Mouse (Mus musculus) right cerebral cortex, postnatal 36 days (tissue): ENCODE measurements around the gene Alg12.
"Not testable (repeated sequence)": the region's sequence is repeated elsewhere in the genome, so short reads cannot be mapped to it uniquely, and the experiment has no call there.

Source experiments
- DNase-seq, 2 experiments: peaks; one replicate each; pipeline ENCODE4 v3.0.0; 2022; ENCODE audit warnings: low spot score in 2 of 2, mixed read lengths in 1 of 2

Alg12 gene

GRCm38 (mm10) chr15:88831482-88831881, 12.4 kb upstream of the Alg12 start:
- DNase-seq, result no peak

DNA sequence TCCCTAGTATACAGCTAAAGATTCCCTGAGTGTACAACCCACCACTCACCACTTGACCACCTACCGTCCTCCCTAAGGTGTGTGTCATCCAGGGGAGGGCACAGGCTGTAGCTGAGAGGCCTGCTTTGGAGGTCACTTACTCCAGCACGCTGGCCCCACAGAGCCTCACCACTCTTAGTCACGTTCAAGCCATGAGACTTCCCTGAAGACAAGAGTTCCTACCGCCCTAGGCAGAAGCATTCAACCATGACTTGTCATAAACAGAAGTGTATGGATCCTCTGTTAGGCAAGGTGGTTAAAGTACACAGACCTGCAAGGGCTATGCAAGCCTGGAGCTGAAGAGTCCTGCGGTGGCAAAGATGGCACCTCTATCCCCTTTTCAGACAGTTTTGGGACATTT, 11.6 kb upstream of the Alg12 start:
- DNase-seq, result no peak

DNA sequence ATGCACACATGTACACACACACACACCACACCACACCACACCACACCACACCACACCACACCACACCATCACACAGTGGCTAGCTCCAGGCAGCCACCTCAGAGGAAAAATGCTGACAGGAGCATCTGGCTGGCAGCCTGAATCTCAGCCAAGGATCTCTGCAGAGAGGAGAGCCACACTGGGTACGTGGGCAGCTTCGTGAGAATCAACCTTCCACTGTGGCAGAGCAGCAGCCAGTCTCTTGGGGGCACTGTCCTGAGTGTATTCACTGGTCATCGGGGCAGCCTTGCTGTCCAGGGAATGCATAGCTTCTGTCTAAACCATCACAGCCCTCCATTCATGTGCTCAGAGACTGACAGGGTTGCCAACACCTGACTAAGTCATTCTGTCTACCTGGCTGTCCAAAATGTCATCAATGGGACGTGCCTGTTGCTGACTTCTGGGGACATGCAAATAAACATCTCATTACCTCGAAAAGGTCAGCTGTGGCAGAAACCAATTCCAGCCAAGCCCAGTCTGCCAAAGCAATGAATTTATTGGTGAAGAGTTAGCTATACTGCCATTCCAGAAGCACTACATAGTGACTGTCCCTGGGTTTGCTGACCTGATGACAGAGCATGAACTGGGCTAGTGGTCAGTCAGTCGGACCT, 10.8 kb upstream of the Alg12 start:
- DNase-seq, result peak in 1 of 2 experiments; percentile 44

- DNase-seq, result peak; percentile 69 to 82
Observed at GRCm38 (mm10) chr15:88828800-88829705, 9.9 kb upstream of the Alg12 start.

GRCm38 (mm10) chr15:88827991-88828799, 9.1 kb upstream of the Alg12 start:
- DNase-seq, result peak in 1 of 2 experiments; percentile 12

DNA sequence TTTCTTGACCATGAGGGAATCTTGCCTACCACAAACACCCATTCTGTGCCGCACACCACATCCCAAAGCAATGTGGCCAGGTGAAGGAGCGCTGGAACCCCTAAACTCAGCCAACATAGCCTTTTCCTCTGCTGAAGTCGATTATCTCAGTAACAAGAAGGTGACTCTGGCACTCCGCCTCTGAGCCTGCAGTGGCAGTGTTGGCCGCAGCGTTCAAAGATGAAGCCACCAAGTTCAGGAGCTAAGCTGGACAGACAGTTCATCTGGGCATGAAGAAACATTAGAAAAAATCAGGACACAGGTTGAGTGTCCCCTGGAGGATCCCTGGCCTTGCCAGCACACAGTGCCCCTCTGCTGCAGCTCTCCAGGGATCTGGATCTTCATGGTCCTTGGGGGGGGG, 8.3 kb upstream of the Alg12 start:
- no peak for DNase-seq

- no peak for DNase-seq
Observed at GRCm38 (mm10) chr15:88823376-88823775, 4.3 kb upstream of the Alg12 start.

DNA sequence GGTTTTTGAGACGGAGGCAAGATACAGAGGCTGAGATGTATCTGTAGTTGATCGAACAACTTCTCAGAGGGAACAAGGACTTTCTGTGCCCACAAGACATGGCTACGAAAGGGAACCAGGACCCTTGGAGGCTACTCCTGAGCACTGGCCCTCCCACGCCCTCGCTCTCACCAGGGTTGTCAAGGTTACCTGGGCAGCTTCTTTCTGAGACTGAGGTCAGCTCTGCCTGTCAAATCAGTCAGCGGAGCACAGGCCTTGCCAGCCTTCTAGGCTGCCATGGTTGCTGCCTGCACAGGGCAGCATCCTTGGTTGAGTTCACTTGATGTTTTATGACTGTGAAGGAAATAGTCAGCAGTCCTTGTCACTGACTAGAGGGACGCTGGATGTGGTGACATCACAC, 3.4 kb upstream of the Alg12 start:
- no peak for DNase-seq

DNA sequence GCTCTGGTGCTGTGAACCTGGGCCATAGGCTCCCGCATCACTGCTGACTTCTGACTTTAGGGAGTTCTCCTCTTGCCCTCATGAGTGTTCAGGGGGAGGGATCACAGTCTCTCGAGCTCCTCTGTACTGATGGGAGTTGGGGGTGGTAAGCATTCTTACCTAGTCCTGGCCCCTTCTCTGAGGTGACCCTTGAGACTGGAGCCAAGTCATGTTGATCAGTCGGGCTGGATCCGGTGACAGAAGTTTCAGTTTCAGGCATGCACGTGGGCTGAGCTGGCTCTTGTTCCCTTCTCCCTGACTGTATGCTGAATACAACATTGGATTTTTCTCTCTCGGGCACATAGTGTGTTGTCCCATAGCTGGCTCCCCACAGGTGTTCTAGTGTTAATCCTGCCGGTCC, 2.3 kb upstream of the Alg12 start:
- no peak for DNase-seq

- DNase-seq, result no peak
Observed at GRCm38 (mm10) chr15:88819906-88820303, 787 bp upstream of the Alg12 start.

DNA sequence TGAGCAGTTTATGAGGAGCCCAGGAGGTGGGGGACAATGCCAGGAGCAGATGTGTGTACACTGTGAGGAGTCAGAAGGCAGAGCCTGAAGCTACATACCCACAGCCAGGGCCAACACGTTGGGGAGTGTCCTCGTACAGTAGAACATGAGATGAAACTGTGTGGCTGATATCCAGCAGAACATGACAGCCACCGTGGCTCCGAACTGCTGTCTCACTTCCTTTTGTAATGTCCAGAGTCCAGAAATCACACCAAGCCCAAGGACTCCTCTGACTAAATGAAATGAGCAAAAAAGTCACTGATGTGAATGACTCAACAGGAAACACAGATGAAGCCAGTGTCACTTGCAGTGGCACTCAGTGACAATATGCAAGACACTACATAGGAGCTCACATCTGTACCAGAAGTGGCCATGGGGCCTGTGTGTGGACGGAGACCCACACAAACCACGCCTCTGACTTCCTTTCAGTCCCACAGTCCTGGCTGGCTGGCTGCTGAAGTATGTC, 3.9 kb downstream of the Alg12 start:
- DNase-seq, result no peak

DNA sequence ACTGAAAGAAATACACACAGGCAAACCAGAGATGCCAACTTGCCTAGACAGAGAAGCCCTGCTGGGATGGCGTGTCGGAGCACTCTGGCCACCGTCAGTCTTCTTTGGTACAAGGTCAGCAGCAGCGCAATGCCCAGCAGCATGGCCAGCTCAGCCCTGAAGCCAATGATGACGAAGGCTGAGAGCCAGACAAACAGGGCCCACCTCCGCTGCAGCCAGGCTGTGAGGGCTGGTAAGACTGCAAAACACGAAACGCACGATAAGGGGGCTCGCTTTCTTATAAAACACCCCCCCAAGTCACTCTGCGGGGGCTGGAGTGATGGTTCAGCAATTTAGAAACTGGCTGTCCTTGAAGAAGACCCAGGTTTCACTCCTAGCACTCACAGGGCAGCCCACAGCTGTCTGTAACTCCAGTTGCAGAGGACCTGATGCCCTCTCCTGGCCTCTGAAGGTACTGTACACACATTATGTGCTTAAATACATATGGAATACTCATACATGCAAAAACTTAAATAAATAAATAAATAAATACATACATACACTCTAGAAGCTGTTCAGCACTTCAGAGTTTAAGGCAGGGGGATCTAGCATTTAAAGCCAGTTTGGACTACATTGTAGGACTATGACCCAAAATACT, 4.6 kb downstream of the Alg12 start:
- no peak for DNase-seq

DNA sequence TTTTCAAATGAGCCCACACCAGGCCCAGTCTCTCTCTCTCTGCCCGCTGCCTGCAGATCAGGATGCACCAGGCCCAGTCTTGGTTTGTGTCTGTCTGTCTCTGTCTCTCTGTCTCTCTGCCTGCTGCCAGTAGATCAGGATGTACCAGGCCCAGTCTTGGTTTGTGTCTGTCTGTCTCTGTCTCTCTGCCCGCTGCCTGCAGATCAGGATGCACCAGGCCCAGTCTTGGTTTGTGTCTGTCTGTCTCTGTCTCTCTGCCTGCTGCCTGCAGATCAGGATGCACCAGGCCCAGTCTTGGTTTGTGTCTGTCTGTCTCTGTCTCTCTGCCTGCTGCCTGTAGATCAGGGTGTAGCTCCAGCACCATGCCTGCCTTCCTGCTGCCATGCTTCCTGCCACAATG, 5.2 kb downstream of the Alg12 start:
- DNase-seq, result not testable (repeated sequence)

GRCm38 (mm10) chr15:88813262-88813661, 5.9 kb downstream of the Alg12 start:
- no peak for DNase-seq

GRCm38 (mm10) chr15:88810369-88810768, 8.7 kb downstream of the Alg12 start:
- no peak for DNase-seq

DNA sequence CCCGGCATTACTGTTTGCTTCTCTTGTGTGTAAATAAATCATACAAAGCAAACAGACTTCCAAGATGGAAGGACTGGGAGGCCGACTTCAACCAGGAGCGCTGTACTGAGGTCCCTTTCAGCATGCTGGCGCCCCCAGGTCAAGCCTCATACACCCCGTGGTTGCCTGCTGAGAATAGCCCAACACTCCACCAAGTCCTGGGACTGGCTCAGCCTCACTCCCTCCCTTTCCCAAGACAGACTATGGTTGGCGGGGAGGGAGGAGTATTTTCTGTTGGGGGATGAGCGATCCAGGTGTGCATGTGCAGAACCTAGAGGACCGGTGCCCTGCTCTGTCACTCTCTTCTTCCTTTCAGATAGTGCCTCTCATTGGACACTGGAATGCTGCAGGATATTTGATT, 11.0 kb downstream of the Alg12 start:
- no peak for DNase-seq

DNA sequence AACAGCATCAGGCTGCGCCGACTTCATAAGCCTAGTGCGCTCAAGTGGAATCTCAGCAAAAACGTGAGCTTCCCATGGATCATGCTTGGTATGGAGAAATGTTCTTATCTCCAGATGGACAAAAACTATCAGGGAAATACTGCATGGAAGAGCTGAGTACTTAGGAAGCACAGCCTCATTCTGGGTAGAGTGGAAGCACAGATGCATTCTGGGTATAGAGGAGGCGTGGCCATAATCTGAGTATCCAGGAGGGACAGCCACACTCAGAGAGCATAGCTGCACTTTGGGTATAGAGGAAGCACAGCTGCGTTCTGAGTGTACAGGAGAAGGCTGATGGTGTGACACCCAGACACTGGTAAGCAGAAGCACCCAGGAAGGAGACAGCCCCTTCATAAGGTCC, 16.8 kb downstream of the Alg12 start:
- no peak for DNase-seq

GRCm38 (mm10) chr15:88801903-88802302, 17.2 kb downstream of the Alg12 start:
- DNase-seq, result no peak

GRCm38 (mm10) chr15:88800921-88801354, 18.2 kb downstream of the Alg12 start:
- DNase-seq, result no peak

- no peak for DNase-seq
Observed at GRCm38 (mm10) chr15:88799950-88800371, 19.2 kb downstream of the Alg12 start.

- DNase-seq, result not testable (repeated sequence)
Observed at GRCm38 (mm10) chr15:88794729-88795128, 24.4 kb downstream of the Alg12 start.
